15 mouse cellular contexts compared by ENCODE assay signal in genomic region chr8:119712226-119712625, GRCm38 (mm10). TPM values are rescaled to one million over a fixed set of nuclear protein-coding genes. Genes with fewer than 3 reads are reported as not detected.
DNase-seq lines count a peak whose midpoint lies in the region; ATAC-seq lines count a peak whose summit lies in the region.
"Had no signal": no experiment of that assay in that cellular context is flagged by ENCODE, and none has a peak within 500 bp of the region (broad histone marks: within the 10 kb centered on the region; RNA-seq: fewer than 3 reads in every experiment).

No protein-coding gene starts in this region.

- H3K9ac ChIP-seq in liver, embryonic 11.5 days (ENCODE audit: low read depth, low read length) = no peak overlapping the region
- no peak overlapping the region for H3K9ac ChIP-seq in midbrain, embryonic 16.5 days (ENCODE audit: low read depth, low read length)
- H3K9ac ChIP-seq: stomach, embryonic 15.5 days had no signal

- H3K36me3 ChIP-seq in liver, embryonic 11.5 days (ENCODE audit: control insufficient read depth, insufficient read depth, low read length) = no peaks in the 10 kb centered on the region
- H3K36me3 ChIP-seq in midbrain, embryonic 16.5 days (ENCODE audit: control insufficient read depth, insufficient read depth, low read length) = no peaks in the 10 kb centered on the region
- H3K36me3 ChIP-seq: limb, embryonic 10.5 days; stomach, embryonic 15.5 days had no signal

- H3K9me3 ChIP-seq in liver, embryonic 11.5 days (ENCODE audit: control insufficient read depth, low read length) = no peaks in the 10 kb centered on the region
- H3K9me3 ChIP-seq in midbrain, embryonic 16.5 days (replicated peaks; ENCODE audit: control insufficient read depth, low read length, poor library complexity, severe bottlenecking) = no peaks in the 10 kb centered on the region
- H3K9me3 ChIP-seq: limb, embryonic 10.5 days; stomach, embryonic 15.5 days had no signal

- H3K4me3 ChIP-seq in liver, embryonic 11.5 days (ENCODE audit: low read depth, low read length) = no peak overlapping the region
- no peak overlapping the region for H3K4me3 ChIP-seq in midbrain, embryonic 16.5 days (ENCODE audit: low read depth, low read length)
- H3K4me3 ChIP-seq: limb, embryonic 10.5 days; stomach, embryonic 15.5 days had no signal

- peak; percentile 61 for DNase-seq in urinary bladder, postnatal 14 days (ENCODE audit: low spot score)
- DNase-seq in urinary bladder, postnatal 4 days (ENCODE audit: low spot score in 2 of 2) = no peak
- DNase-seq in adrenal gland, postnatal 36 days = peak; percentile 67 to 72
- peak; percentile 78 for DNase-seq in lung, postnatal 10 days
- peak; percentile 39 for DNase-seq in skeletal muscle tissue, adult 2 months (ENCODE audit: low read depth, low spot score)
- no peak for DNase-seq in liver, embryonic 11.5 days (ENCODE audit: low spot score)
- no peak for DNase-seq in frontal cortex, postnatal 14 days (ENCODE audit: low spot score in 2 of 2)
- DNase-seq: cerebellum, postnatal 14 days; gastrocnemius, postnatal 10 days; kidney, adult 11 months; right cerebral cortex, adult 18-20 months had no signal

- 60% methylated on average over 6 of the region's 6 CpGs for WGBS in liver, embryonic 11.5 days
- 89% methylated on average over 6 of the region's 6 CpGs for WGBS in midbrain, embryonic 16.5 days

- no peak overlapping the region for H3K4me2 ChIP-seq in liver, embryonic 11.5 days
- H3K4me2 ChIP-seq in midbrain, embryonic 16.5 days (ENCODE audit: low read length) = no peak overlapping the region
- H3K4me2 ChIP-seq: stomach, embryonic 15.5 days had no signal

- H3K27me3 ChIP-seq in liver, embryonic 11.5 days (replicated peaks; ENCODE audit: control insufficient read depth, insufficient read depth, low read length) = no peaks in the 10 kb centered on the region; the same call in 1 of the 2 replicates
- no peaks in the 10 kb centered on the region for H3K27me3 ChIP-seq in midbrain, embryonic 16.5 days (ENCODE audit: control insufficient read depth, insufficient read depth, low read depth, low read length)
- H3K27me3 ChIP-seq: stomach, embryonic 15.5 days had no signal

- no peak for ATAC-seq in liver, embryonic 11.5 days (replicated peaks; ENCODE audit: low FRiP score)
- no peak for ATAC-seq in midbrain, embryonic 16.5 days

- H3K4me1 ChIP-seq in liver, embryonic 11.5 days (replicated peaks; ENCODE audit: control insufficient read depth, insufficient read depth, low read length) = peaks cover under 1% of the 10 kb centered on the region; the same call in 1 of the 2 replicates
- H3K4me1 ChIP-seq in midbrain, embryonic 16.5 days (ENCODE audit: control insufficient read depth, insufficient read depth, low read length) = no peaks in the 10 kb centered on the region

- H3K27ac ChIP-seq in liver, embryonic 11.5 days (ENCODE audit: low read depth, low read length) = no peak overlapping the region
- no peak overlapping the region for H3K27ac ChIP-seq in midbrain, embryonic 16.5 days (ENCODE audit: low read length)
- H3K27ac ChIP-seq: limb, embryonic 10.5 days; stomach, embryonic 15.5 days had no signal

RNA-seq across cellular contexts. Expression of gene Atp2c2, which starts 12.4 kb away (rescaled TPM):
- under 1 TPM; 0.17 to 0.46 TPM for total RNA-seq in adrenal gland, postnatal 36 days (2021)
- 0.40 and 0.51 TPM in 2 replicates for polyA plus RNA-seq in liver, embryonic 11.5 days (2014; fragmentation: Nextera tagmentation; extraction: Ambion mirVana)
- 0.18 and 0.20 TPM in 2 replicates for polyA plus RNA-seq in midbrain, embryonic 16.5 days (2015; fragmentation: Nextera tagmentation; extraction: Ambion mirVana)
- total RNA-seq: gastrocnemius, postnatal 10 days had no signal

RNA-seq across cellular contexts. Expression of gene Wfdc1, which starts 46.1 kb away (rescaled TPM):
- total RNA-seq in adrenal gland, postnatal 36 days (2021) = 10 to 100 TPM in 1 of 2 experiments, 1 to 10 TPM in 1; 9.7 to 15.6 TPM
- 0.22 and 0.36 TPM in 2 replicates for polyA plus RNA-seq in liver, embryonic 11.5 days (2014; fragmentation: Nextera tagmentation; extraction: Ambion mirVana)
- 6.0 and 6.3 TPM in 2 replicates for polyA plus RNA-seq in midbrain, embryonic 16.5 days (2015; fragmentation: Nextera tagmentation; extraction: Ambion mirVana)
- total RNA-seq: MEL had no signal

Comparison
In these comparisons a context has a peak if more than half of its experiments do, and no peak if none do; other contexts are left out.
1. DNase-seq: peak in urinary bladder, postnatal 14 days (single experiment), adrenal gland, postnatal 36 days (2 of 2), lung, postnatal 10 days (single experiment) and skeletal muscle tissue, adult 2 months (single experiment); none in urinary bladder, postnatal 4 days (0 of 2), liver, embryonic 11.5 days (single experiment) and frontal cortex, postnatal 14 days (0 of 2).